Mouse (Mus musculus) ovary, postnatal 14 days (tissue): ENCODE measurements around the gene Oser1.
"Not testable (repeated sequence)": the region's sequence is repeated elsewhere in the genome, so short reads cannot be mapped to it uniquely, and the experiment has no call there.

Source experiments
- DNase-seq: peaks from one replicate; pipeline ENCODE4 v3.0.0; 2022; ENCODE audit warnings: low spot score

The Oser1 gene

GRCm38 (mm10) chr2:163443543-163443942 lies 19.0 kb upstream of the Oser1 start:
- no peak for DNase-seq

- no peak for DNase-seq
Measured at GRCm38 (mm10) chr2:163439488-163439887, 15.0 kb upstream of the Oser1 start.

DNA sequence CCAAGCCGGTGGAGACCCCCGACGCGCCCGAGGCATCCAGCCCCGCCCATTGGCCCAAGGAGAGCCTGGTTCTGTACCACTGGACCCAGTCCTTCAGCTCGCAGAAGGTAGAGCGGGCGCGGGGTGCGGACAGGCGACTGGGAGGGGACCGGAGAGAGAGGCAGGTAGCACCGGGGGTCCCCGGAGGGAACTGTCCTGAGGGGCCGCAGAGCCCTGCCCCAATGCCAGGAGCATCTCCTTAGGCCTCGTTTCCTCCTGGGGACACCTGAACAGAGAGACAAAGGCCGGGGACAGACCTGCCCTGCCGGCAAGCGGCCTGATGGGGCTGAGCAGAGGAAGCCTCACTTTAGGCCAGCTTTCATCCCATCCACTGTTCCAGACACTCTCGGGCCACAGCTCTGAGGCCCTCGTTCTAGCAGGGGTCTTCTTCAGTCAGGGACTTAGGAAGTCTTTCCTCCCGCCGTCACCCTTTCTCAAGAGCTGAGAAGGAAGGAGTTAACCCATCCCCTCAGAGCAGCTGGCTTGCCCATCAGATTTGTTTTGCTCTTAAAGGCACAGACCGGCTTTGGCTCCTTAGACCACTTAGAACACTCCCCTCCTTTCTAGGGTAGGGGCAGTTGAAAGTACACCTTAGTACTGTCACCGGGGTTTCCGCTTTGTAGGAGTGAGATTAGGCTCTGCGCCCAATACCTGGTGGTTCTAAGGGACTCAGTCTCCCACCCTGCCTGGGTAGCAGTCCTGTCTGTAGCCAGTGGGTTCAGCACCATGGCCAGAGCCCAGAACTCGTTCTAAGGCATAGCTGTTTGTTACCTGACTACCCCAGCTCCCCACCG lies 14.3 kb upstream of the Oser1 start:
- DNase-seq: peak; percentile 25

DNA sequence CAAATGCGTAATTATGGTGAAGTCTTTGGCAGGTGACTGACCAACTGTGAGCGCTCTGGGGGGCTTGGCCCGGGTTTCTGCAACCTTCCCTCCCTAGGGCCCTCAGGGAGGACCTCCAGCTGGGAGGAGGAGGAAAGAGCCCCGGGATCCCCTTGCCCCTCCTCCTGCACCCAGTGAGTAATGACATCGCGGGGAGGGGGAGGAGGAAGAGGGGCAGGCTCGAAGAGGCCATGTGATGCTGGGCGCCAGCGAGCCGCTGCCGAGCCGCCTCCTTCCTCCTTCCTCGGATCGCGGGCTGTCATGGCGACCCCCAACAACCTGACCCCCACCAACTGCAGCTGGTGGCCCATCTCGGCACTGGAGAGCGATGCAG lies 13.7 kb upstream of the Oser1 start, which contains the start of gene Gdap1l1:
Gene Gdap1l1 (plus strand): TSS at position 231 of the 373 bp plus-strand sequence.
- no peak for DNase-seq

DNA sequence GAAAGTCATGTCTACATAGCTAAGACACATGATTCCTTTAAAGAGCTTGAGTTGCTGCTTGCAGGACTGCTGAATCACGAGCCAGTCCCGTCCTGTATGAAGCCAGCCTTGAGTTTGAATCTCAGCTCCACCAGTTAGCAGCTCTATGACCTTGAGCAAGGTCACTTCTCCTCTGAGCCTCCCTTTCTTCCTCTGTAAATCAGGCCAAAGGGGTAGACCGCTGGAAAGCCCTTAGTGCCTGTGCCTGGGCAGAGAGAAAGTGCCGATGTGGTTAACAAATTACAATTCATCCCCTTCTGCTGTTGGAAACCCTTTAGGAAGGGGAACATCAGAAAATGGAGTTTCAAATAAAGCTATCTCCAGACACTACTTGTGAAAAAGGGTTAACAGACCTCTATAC lies 13.3 kb upstream of the Oser1 start:
- no peak for DNase-seq

DNA sequence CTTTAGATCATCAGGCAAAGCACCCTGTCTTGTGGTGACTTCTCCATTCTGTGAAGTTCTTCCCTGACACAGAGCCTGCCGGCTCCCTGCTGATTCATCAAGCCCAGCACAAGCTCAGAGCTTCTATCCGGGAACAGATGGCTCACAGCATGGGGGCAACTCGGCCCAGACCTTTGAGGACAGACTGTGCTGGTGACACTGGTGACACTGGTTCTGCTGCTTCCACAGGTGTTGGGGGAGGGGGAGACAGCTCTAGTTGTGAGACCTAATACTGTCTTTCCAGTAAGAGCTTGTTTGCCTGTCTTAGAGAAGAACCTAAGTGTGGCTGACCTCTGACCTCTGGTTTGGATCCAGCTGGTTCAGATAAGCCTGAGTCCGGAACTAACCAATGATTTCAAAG lies 9.5 kb upstream of the Oser1 start:
- DNase-seq: no peak

- DNase-seq: no peak
Measured at GRCm38 (mm10) chr2:163431289-163431688, 6.8 kb upstream of the Oser1 start.

DNA sequence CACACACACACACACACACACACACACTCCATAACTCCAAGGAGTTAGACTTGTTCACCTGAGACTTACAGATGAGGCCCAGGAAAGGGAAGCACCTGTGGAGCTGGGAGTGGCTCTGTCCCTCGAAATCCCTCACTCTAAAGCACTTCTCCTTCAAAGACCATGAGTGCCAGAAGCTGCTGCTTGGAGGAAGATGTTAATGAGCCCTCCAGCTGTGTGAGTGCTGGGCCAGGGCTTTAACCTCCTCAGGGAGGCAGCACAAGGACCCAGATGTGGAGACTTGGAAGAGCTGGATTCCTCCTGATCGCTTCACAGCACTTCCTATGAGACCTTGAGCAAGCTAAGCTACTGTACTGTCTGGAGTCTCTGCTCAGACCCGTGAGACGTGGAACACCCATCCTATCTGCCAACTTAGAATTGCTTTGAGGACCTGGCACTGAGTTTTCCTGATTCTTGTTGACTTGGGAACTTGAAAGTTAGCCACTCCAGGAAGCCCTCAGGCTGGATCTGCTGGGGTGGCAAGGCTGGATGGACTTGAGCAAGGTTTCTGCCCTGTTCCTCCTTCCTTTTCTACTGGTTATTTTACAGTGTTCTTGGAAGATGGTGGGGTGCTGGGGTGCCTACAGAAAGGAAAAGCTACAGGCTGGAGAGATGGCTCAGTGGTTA lies 4.0 kb upstream of the Oser1 start:
- no peak for DNase-seq

DNA sequence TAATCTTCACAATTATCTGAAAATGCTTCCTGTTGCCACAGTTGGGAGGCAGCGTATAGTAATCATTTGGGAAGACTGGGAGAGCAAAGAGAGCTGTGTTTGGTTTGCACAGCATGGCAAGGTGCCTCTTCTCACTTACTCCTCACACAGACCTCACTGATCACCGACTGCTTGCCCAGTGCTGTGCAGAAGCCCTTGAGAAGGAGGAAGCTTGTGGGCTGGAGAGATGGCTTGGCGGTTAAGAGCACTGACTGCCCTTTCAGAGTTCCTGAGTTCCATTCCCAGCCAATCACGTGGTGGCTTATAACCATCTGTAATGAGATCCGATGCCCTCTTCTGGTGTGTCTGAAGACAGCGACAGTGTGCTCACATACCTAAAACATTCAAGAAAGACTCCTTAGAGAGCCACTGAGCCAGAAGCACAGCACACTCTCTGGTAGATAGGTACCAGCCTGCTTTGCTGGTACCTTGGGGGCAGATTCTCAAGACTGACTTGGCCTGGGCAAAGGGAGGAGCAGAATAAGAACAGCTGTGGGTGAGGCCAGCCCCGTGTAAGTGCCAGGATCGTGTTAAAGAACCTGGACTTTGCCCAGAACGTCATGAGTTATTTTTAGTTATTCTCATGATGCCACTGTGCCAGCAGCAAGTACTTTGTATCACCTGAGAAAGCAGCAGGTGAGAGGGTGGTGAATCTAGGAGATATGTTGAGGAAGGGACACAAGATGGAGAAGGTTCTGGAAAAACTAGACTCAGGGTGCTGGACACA lies 1.4 kb downstream of the Oser1 start:
- DNase-seq: no peak

GRCm38 (mm10) chr2:163420366-163420886 lies 4.1 kb downstream of the Oser1 start:
- no peak for DNase-seq

GRCm38 (mm10) chr2:163419346-163420045 lies 5.0 kb downstream of the Oser1 start:
- DNase-seq: peak; percentile 98

- DNase-seq: peak; percentile 34
Measured at GRCm38 (mm10) chr2:163418841-163419345, 5.6 kb downstream of the Oser1 start.

GRCm38 (mm10) chr2:163417830-163418229 lies 6.7 kb downstream of the Oser1 start:
- DNase-seq: no peak

DNA sequence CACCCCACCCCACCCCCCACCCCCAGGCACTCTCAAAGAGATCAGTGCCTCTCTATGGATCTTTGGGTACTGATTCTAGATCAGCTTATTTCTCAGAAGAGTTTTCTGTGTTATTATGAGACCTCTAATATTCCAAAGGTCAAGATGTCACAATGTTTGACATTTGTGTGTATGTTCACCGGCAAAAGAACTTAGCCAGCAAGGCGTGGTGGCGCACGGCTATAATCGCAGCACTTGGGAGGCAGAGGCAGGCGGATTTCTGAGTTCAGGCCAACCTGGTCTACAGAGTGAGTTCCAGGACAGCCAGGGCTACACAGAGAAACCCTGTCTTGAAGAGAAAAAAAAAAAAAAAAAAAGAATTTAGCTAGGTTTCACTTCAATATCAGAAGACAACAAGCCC lies 7.5 kb downstream of the Oser1 start:
- DNase-seq: no peak

DNA sequence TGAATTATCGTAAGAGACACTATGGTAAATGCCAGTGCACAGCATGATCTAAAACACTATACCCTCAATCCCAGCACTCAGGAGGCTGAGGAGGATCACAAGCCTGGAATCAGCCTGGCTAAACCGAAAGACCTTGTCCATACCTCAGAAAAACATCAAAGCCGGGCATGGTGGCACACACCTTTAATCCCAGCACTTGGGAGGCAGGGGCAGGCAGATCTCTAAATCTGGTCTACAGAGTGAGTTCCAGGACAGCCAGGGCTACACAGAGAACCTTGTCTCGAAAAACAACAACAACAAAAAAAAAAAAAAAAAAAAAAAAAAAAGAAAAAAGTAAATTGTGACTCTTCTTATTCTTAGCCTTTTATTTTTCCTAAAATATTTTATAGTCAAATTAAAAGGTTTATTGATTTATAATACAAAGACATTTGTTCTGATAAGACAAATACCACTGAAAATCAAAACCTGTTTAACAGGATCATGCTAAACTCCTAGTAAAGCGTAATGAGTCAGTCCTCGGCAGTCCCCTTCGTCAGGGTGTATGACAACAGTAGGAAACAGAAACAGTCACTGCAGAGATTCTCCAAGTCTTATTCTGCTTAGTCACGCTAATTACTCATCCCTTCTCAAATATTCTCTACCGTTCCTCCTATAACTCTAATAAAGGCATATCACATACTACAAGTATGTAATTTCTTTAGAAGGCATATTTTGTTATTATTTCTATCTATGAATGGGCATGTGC lies 11.5 kb downstream of the Oser1 start:
- no peak for DNase-seq

DNA sequence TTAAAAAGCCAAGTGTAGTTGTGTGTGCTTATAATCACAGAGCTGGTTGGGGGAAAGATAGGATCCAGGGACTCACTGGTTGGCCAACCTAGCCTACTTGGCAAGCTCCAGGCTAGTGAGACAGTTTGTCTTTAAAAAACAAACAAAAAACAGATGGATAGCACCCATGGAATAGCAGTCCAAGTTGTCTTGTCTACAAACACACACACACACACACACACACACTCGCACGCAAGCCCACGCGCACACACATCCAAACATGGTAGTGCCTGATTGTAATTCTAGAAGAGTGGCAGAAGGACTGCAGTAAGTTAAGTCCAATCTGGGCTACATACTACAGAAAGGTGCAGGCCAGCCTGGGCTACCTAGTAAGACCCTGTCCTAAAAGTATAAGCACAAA lies 12.1 kb downstream of the Oser1 start:
- DNase-seq: no peak

GRCm38 (mm10) chr2:163411840-163412239 lies 12.7 kb downstream of the Oser1 start:
- DNase-seq: no peak

- DNase-seq: not testable (repeated sequence)
Measured at GRCm38 (mm10) chr2:163411344-163411743, 13.2 kb downstream of the Oser1 start.

- DNase-seq: no peak
Measured at GRCm38 (mm10) chr2:163410211-163410610, 14.3 kb downstream of the Oser1 start.

DNA sequence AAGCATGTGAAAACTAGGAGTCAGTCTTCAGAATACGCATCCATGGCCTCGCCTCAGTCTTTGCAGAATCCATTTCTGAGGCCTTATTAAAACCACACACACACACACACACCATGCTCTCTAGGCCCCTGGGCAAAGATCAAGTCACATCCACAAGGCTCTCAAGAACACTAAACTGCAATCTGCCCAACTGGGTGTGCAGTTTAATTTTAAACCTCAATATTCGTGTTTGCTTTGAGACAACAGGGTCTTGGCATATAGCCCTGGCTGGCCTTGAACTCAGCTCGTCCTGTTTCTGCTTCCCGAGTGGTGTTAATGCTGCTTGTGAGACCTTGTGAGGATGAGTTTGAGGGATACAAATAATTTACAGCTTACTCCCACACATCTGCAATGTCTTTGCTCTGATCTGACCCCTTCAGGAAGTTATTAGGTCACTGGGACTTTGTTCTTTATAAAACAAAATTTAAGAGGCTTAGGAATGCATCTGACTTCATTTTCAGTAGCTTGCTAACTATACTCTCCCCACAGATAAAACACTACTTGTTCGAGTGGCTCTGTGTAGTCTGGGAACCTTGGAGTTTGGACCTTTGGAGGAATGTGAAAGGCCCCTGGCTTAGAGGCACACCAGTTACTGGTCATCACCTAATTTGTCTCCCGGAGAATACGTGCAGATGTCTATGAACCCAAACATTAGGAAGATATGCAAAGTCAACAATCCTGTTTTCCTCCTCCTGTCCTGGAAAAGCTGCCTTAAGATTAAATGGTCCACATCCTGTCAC lies 20.3 kb downstream of the Oser1 start:
- DNase-seq: no peak
